7 mouse cellular contexts compared by ENCODE assay signal in genomic region chr5:124050095-124051050, GRCm38 (mm10). TPM values are rescaled to one million over a fixed set of nuclear protein-coding genes. Genes with fewer than 3 reads are reported as not detected.
DNase-seq lines count a peak whose midpoint lies in the region; ATAC-seq and TF ChIP-seq lines count a peak whose summit lies in the region.

No protein-coding gene starts in this region.

- H3K4me2 ChIP-seq in heart, embryonic 15.5 days: peak overlapping the region; percentile 12; the same call in 1 of the 2 replicates
- peak overlapping the region; percentile 68 for H3K4me2 ChIP-seq in liver, embryonic 13.5 days

- peak overlapping the region; percentile 15; the same call in 1 of the 2 replicates for H3K9ac ChIP-seq in heart, embryonic 15.5 days
- H3K9ac ChIP-seq in liver, embryonic 13.5 days: peak overlapping the region; percentile 66

- no peak for DNase-seq in G1E (ENCODE audit: low spot score)
- no peak for DNase-seq in liver, embryonic 13.5 days
- no peak for DNase-seq in gastrocnemius, postnatal 10 days
- no peak for DNase-seq in adrenal gland, postnatal 10 days

- H3K4me1 ChIP-seq in G1E (ENCODE audit: insufficient read depth, low read depth, low read length): peaks cover 42% of the 10 kb centered on the region
- H3K4me1 ChIP-seq in heart, embryonic 15.5 days (replicated peaks): peaks cover 38% of the 10 kb centered on the region
- peaks cover 74% of the 10 kb centered on the region for H3K4me1 ChIP-seq in liver, embryonic 13.5 days (replicated peaks)

- peak overlapping the region; percentile 74 for H3K27ac ChIP-seq in heart, embryonic 15.5 days
- peak overlapping the region; percentile 97 for H3K27ac ChIP-seq in liver, embryonic 13.5 days

- H3K9me3 ChIP-seq in G1E (replicated peaks): no peaks in the 10 kb centered on the region
- no peaks in the 10 kb centered on the region for H3K9me3 ChIP-seq in heart, embryonic 15.5 days (replicated peaks)
- no peaks in the 10 kb centered on the region for H3K9me3 ChIP-seq in liver, embryonic 13.5 days (replicated peaks)

- 25% methylated on average over 14 of the region's 14 CpGs for WGBS in heart, embryonic 15.5 days
- 22% methylated on average over 14 of the region's 14 CpGs for WGBS in liver, embryonic 13.5 days (ENCODE audit: insufficient replicate concordance)

- no peak for ATAC-seq in G1E (ENCODE audit: extremely low read depth, insufficient number of reproducible peaks, low FRiP score, poor library complexity, severe bottlenecking)
- ATAC-seq in common myeloid progenitor, adult 5-6 weeks (replicated peaks; ENCODE audit: low read depth, poor library complexity, severe bottlenecking): peak; percentile 20; the same call in 1 of the 2 replicates
- ATAC-seq in heart, embryonic 15.5 days (replicated peaks; ENCODE audit: insufficient number of reproducible peaks, insufficient read depth, low FRiP score, low read depth): peak; percentile 6; the same call in 1 of the 2 replicates
- no peak for ATAC-seq in liver, embryonic 13.5 days (ENCODE audit: low read depth)
- ATAC-seq in monocyte, adult 5-6 weeks (replicated peaks; ENCODE audit: insufficient number of reproducible peaks, low FRiP score, low TSS enrichment, poor library complexity, severe bottlenecking): peak; percentile 41

- H3K4me3 ChIP-seq in G1E (ENCODE audit: low read depth, low read length): peak overlapping the region; percentile 64; the same call in 1 of the 2 replicates
- no peak overlapping the region for H3K4me3 ChIP-seq in heart, embryonic 15.5 days
- peak overlapping the region; percentile 56 for H3K4me3 ChIP-seq in liver, embryonic 13.5 days (replicated peaks)

- no peaks in the 10 kb centered on the region; the same call in 1 of the 2 replicates for H3K27me3 ChIP-seq in G1E (ENCODE audit: insufficient read depth, low read length)
- no peaks in the 10 kb centered on the region for H3K27me3 ChIP-seq in heart, embryonic 15.5 days
- H3K27me3 ChIP-seq in liver, embryonic 13.5 days: no peaks in the 10 kb centered on the region

- TF ChIP-seq CTCF in G1E (IDR thresholded peaks at IDR 0.05; ENCODE audit: low read depth, low read length): no peak

- H3K36me3 ChIP-seq in G1E (replicated peaks): peaks cover 24% of the 10 kb centered on the region
- no peaks in the 10 kb centered on the region for H3K36me3 ChIP-seq in heart, embryonic 15.5 days
- H3K36me3 ChIP-seq in liver, embryonic 13.5 days: no peaks in the 10 kb centered on the region

RNA-seq across cellular contexts. Expression of gene Vps37b, which starts 18.3 kb away (rescaled TPM):
- total RNA-seq in G1E (2014; fragmentation: Nextera tagmentation) (55.7 and 64.1 TPM in 2 replicates), G1E (2017) (26.2 and 27.5 TPM in 2 replicates)
- 135 and 192 TPM in 2 replicates for polyA plus RNA-seq in G1E (2012)
- 21.4 and 21.9 TPM in 2 replicates for total RNA-seq in common myeloid progenitor, adult 5-6 weeks (2017)
- polyA plus RNA-seq in heart, embryonic 15.5 days (2015; fragmentation: Nextera tagmentation; extraction: Ambion mirVana): 49.9 and 56.0 TPM in 2 replicates
- polyA plus RNA-seq in liver, embryonic 13.5 days (2015; fragmentation: Nextera tagmentation; extraction: Ambion mirVana): 16.1 and 18.0 TPM in 2 replicates
- total RNA-seq in monocyte, adult 5-6 weeks (2017): 118 to 126 TPM (median 121 TPM) in 3 replicates
- total RNA-seq in gastrocnemius, postnatal 10 days (2021): 10 to 100 TPM; 11.9 to 13.4 TPM
- total RNA-seq in adrenal gland, postnatal 10 days (2021): 10 to 100 TPM; 41.1 to 58.1 TPM

RNA-seq across cellular contexts. Expression of gene Abcb9, which starts 45.2 kb away (rescaled TPM):
- total RNA-seq in G1E (2014; fragmentation: Nextera tagmentation): 0.75 TPM in 1 of 2 replicates, not detected in the other
- 0.60 and 1.0 TPM in 2 replicates for total RNA-seq in G1E (2017)
- 0.62 and 0.66 TPM in 2 replicates for polyA plus RNA-seq in G1E (2012)
- total RNA-seq in common myeloid progenitor, adult 5-6 weeks (2017): 0.87 and 2.9 TPM in 2 replicates
- polyA plus RNA-seq in heart, embryonic 15.5 days (2015; fragmentation: Nextera tagmentation; extraction: Ambion mirVana): 1.7 and 4.9 TPM in 2 replicates
- polyA plus RNA-seq in liver, embryonic 13.5 days (2015; fragmentation: Nextera tagmentation; extraction: Ambion mirVana): 4.5 and 4.6 TPM in 2 replicates
- 1.6 to 4.0 TPM (median 2.5 TPM) in 3 replicates for total RNA-seq in monocyte, adult 5-6 weeks (2017)
- total RNA-seq in gastrocnemius, postnatal 10 days (2021): 1 to 10 TPM; 4.2 to 4.4 TPM
- 10 to 100 TPM in 1 of 2 experiments, 1 to 10 TPM in 1; 9.9 to 13.4 TPM for total RNA-seq in adrenal gland, postnatal 10 days (2021)

Comparison
In these comparisons a context has a peak if more than half of its experiments do, and no peak if none do; other contexts are left out.
1. ATAC-seq: peak in common myeloid progenitor, adult 5-6 weeks (single experiment), heart, embryonic 15.5 days (single experiment) and monocyte, adult 5-6 weeks (single experiment); none in G1E (single experiment) and liver, embryonic 13.5 days (single experiment).